Mouse (Mus musculus): Measurements from ENCODE around the gene Sppl3. TPM values are rescaled to one million over a fixed set of nuclear protein-coding genes. Genes with fewer than 3 reads are reported as not detected.

Gene Sppl3
- polyA plus RNA-seq, 1 experiment, result 47.7 TPM

DNA sequence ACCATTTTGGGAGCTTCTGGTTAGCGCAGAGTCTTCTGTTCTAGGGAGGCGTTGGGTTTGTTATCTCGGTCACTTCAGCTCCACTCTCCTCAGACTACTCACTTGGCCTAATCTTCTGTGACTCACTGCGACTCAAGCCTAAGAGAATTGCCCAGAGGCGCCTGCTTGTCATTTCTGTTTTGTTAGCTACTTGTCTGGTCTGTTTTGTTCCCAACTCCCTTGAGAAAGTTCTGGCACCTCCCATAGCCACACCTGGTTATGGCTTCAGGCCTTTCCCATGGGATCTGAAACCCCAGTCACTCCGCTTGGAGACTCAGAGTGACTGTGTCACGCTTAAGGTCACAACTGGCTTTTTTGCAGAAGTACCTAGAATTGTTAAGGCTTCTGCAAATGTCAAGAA, 2.6 kb upstream of the Sppl3 start:
- Histone ChIP-seq H3K36me3 (ENCODE audit: control insufficient read depth, insufficient read depth, low read length) (no peaks in the 10 kb centered on the region), H3K4me1 (ENCODE audit: control insufficient read depth, insufficient read depth, insufficient read length) (peaks cover 8% of the 10 kb centered on the region; the same call in 1 of the 2 replicates), H3K27me3 (ENCODE audit: control insufficient read depth, insufficient read depth, low read length) (no peaks in the 10 kb centered on the region), H3K27ac (ENCODE audit: insufficient read depth, low read length) (no peak overlapping the region), H3K4me3 (ENCODE audit: extremely low read depth, insufficient read depth, insufficient read length) (no peak overlapping the region)
- no peak for DNase-seq (ENCODE audit: low read depth in 1 of 2, low spot score in 2 of 2)
- WGBS, result 77% methylated on average over 7 of the region's 7 CpGs
- TF ChIP-seq POLR2A (IDR thresholded peaks at IDR 0.05; ENCODE audit: low read depth, low read length) (no peak), CTCF (IDR thresholded peaks at IDR 0.05; ENCODE audit: extremely low read depth, insufficient read depth, insufficient read length, insufficient replicate concordance) (no peak)

DNA sequence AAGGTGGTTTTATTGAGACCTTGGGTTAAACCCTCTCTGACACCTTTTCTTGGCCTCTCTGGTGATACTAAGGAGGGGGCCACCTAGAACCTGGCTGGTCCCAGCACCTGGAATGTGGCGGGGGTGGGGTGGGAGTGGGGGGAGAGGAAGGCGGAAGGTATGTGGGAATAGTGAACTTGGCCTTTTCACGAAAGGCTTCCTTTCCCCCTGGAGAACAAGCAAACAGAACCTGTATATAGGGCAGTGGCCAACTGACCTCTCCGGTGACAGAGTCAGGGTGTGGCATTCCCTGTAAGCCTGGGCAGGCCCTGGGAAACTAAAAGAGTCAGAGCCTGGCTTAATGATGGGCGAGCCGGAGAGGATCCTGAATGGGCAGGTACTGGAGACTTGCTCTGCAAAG, 1.8 kb upstream of the Sppl3 start:
- H3K36me3 ChIP-seq (ENCODE audit: control insufficient read depth, insufficient read depth, low read length), result no peaks in the 10 kb centered on the region
- no peaks in the 10 kb centered on the region for H3K27me3 ChIP-seq (ENCODE audit: control insufficient read depth, insufficient read depth, low read length)
- TF ChIP-seq POLR2A (IDR thresholded peaks at IDR 0.05; ENCODE audit: low read depth, low read length), result no peak
- no peak for TF ChIP-seq CTCF (IDR thresholded peaks at IDR 0.05; ENCODE audit: extremely low read depth, insufficient read depth, insufficient read length, insufficient replicate concordance)
- no peak overlapping the region for H3K4me3 ChIP-seq (ENCODE audit: extremely low read depth, insufficient read depth, insufficient read length)
- DNase-seq (ENCODE audit: low read depth in 1 of 2, low spot score in 2 of 2), result no peak
- peaks cover 9% of the 10 kb centered on the region; the same call in 1 of the 2 replicates for H3K4me1 ChIP-seq (ENCODE audit: control insufficient read depth, insufficient read depth, insufficient read length)
- H3K27ac ChIP-seq (ENCODE audit: insufficient read depth, low read length), result no peak overlapping the region
- 97% methylated on average over 6 of the region's 6 CpGs for WGBS

DNA sequence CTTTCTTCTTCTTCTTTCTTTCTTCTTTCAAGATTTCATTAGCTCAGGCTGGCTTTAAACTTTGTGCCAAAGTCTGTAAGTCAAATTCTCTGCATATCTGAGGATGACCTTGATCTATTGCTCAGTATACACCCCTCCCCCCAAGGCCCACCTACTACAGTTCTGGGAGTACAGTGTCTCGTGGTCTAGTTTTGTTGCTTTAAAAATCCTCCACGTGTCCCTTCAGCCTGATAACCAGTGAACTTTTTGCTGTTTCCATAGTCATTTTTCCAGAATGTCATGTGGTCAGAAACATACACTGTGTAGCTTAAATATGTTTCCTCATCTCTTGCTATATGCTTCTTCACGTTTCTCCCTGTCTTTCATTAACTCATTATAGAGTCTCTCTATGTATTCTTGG, 976 bp upstream of the Sppl3 start:
- 60% methylated on average over 3 of the region's 3 CpGs for WGBS
- H3K27ac ChIP-seq (ENCODE audit: insufficient read depth, low read length), result no peak overlapping the region
- TF ChIP-seq CTCF (IDR thresholded peaks at IDR 0.05; ENCODE audit: extremely low read depth, insufficient read depth, insufficient read length, insufficient replicate concordance) (no peak), POLR2A (IDR thresholded peaks at IDR 0.05; ENCODE audit: low read depth, low read length) (no peak)
- no peaks in the 10 kb centered on the region for H3K36me3 ChIP-seq (ENCODE audit: control insufficient read depth, insufficient read depth, low read length)
- peaks cover 11% of the 10 kb centered on the region; the same call in 1 of the 2 replicates for H3K4me1 ChIP-seq (ENCODE audit: control insufficient read depth, insufficient read depth, insufficient read length)
- H3K27me3 ChIP-seq (ENCODE audit: control insufficient read depth, insufficient read depth, low read length), result no peaks in the 10 kb centered on the region
- DNase-seq (ENCODE audit: low read depth in 1 of 2, low spot score in 2 of 2), result no peak
- H3K4me3 ChIP-seq (ENCODE audit: extremely low read depth, insufficient read depth, insufficient read length), result no peak overlapping the region

DNA sequence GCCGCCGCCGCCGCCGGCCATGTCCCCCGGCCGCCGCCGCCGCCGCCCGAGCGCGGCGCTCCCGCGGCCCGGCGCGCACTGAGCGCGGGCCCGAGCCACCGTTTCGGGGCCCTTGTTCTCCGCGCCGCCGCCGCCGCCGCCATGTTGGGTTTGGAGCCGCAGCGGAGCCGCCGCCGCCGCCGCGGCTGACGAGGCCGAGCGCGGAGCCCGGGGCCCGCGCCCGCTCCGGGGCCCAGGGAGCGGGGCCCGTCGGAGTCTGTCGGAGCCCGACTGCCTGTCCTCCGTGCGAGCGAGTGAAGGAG, 231 bp downstream of the Sppl3 start:
- peak in 1 of 2 experiments; percentile 6 for DNase-seq (ENCODE audit: low read depth in 1 of 2, low spot score in 2 of 2)
- Histone ChIP-seq H3K27me3 (ENCODE audit: control insufficient read depth, insufficient read depth, low read length) (no peaks in the 10 kb centered on the region), H3K27ac (ENCODE audit: insufficient read depth, low read length) (peak overlapping the region; percentile 88), H3K4me1 (ENCODE audit: control insufficient read depth, insufficient read depth, insufficient read length) (peaks cover 11% of the 10 kb centered on the region; the same call in 1 of the 2 replicates), H3K4me3 (ENCODE audit: extremely low read depth, insufficient read depth, insufficient read length) (peak overlapping the region; percentile 71), H3K36me3 (ENCODE audit: control insufficient read depth, insufficient read depth, low read length) (no peaks in the 10 kb centered on the region)
- 2% methylated on average over 57 of the region's 57 CpGs for WGBS
- TF ChIP-seq CTCF (IDR thresholded peaks at IDR 0.05; ENCODE audit: extremely low read depth, insufficient read depth, insufficient read length, insufficient replicate concordance), result no peak
- TF ChIP-seq POLR2A (IDR thresholded peaks at IDR 0.05; ENCODE audit: low read depth, low read length), result no peak

DNA sequence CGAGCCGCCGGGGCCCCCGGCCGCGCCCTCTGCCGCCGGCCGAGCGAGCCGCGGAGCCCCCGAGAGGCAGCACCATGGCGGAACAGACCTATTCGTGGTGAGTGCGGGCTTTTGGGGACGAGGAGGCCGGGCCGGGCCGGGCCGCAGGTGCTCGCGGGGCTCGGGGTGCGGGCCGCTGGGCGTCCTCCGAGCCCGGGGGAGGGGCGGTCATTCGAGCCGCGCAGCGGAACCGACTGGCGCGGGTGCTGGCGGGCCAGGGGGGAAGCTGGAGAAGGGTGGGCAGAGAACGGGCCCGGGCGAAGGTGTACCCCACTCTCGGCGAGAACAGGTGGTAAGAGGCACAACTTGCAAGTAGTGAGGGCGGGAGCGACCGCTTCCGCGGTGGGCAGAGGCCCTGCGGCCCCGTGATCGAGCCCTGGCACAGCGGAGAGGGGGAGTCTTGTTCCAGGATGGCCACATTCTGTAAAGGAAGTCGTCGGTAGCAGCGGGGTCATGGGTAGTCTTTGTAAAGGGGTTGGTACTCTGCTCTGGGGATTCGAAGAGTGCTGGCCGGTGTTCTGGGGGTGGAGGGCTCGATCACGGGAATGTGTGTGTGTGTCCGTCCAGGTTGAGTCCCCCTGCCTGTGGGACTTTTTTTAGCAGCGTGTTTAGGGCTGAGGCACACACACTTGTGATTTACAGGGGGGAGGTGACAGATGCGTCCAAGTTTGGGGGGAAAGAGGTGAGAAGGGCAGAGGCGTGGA, 753 bp downstream of the Sppl3 start:
- H3K36me3 ChIP-seq (ENCODE audit: control insufficient read depth, insufficient read depth, low read length), result no peaks in the 10 kb centered on the region
- WGBS, result 1% methylated on average over 52 of the region's 63 CpGs
- DNase-seq (ENCODE audit: low read depth in 1 of 2, low spot score in 2 of 2), result peak; percentile 37 to 48
- peak overlapping the region; percentile 71 for H3K4me3 ChIP-seq (ENCODE audit: extremely low read depth, insufficient read depth, insufficient read length)
- no peaks in the 10 kb centered on the region for H3K27me3 ChIP-seq (ENCODE audit: control insufficient read depth, insufficient read depth, low read length)
- H3K27ac ChIP-seq (ENCODE audit: insufficient read depth, low read length), result peak overlapping the region; percentile 88
- TF ChIP-seq CTCF (IDR thresholded peaks at IDR 0.05; ENCODE audit: extremely low read depth, insufficient read depth, insufficient read length, insufficient replicate concordance) (no peak), POLR2A (IDR thresholded peaks at IDR 0.05; ENCODE audit: low read depth, low read length) (no peak)
- peaks cover 12% of the 10 kb centered on the region; the same call in 1 of the 2 replicates for H3K4me1 ChIP-seq (ENCODE audit: control insufficient read depth, insufficient read depth, insufficient read length)

DNA sequence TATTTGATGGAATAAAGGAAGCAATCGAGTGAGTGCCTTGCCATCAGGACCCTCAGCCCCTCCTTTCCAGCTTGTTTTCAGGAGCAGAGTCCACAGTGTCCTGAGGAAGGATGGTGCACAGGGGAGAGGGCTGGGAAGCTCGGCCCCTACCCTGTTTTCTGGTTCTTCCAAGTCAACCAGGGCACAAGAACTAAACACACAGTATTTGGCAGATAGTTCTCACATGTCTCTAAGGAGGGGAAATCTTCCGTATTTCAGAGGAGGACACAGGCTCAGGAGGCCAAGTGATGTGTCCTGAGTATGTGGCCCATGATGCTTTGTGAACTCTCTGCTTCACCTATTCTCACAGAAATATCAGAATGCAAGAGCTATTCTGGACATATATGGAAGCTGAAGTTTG, 2.5 kb downstream of the Sppl3 start:
- no peak for TF ChIP-seq POLR2A (IDR thresholded peaks at IDR 0.05; ENCODE audit: low read depth, low read length)
- TF ChIP-seq CTCF (IDR thresholded peaks at IDR 0.05; ENCODE audit: extremely low read depth, insufficient read depth, insufficient read length, insufficient replicate concordance), result no peak
- no peak overlapping the region for H3K27ac ChIP-seq (ENCODE audit: insufficient read depth, low read length)
- H3K4me3 ChIP-seq (ENCODE audit: extremely low read depth, insufficient read depth, insufficient read length), result no peak overlapping the region
- no peaks in the 10 kb centered on the region for H3K27me3 ChIP-seq (ENCODE audit: control insufficient read depth, insufficient read depth, low read length)
- 74% methylated on average over 3 of the region's 3 CpGs for WGBS
- no peak for DNase-seq (ENCODE audit: low read depth in 1 of 2, low spot score in 2 of 2)
- peaks cover 18% of the 10 kb centered on the region for H3K4me1 ChIP-seq (ENCODE audit: control insufficient read depth, insufficient read depth, insufficient read length)
- no peaks in the 10 kb centered on the region for H3K36me3 ChIP-seq (ENCODE audit: control insufficient read depth, insufficient read depth, low read length)

DNA sequence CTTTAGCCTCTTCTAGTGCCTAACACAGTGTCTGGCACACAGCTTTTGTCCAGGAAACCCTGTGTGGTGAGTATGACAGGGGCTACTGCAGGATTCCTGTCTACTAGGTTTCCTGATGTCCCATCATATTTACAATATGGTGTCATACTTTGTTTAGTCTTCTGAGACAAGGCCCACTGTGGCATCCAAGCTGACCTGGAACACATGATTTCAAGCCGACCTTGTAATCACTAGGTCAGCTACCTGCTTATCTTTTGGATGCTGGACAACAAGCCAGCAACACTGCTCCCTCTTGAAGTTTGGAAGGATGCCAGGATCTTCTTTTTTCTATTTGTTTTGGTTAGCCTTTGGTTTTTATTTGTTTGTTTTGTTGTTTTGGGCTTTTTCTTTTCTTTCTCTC, 3.6 kb downstream of the Sppl3 start:
- 51% methylated on average over 1 of the region's 1 CpGs for WGBS

More for the DNA sequence above, 3.6 kb downstream of the Sppl3 start:
- DNase-seq (ENCODE audit: low read depth in 1 of 2, low spot score in 2 of 2), result no peak
- no peak for TF ChIP-seq POLR2A (IDR thresholded peaks at IDR 0.05; ENCODE audit: low read depth, low read length)
- TF ChIP-seq CTCF (IDR thresholded peaks at IDR 0.05; ENCODE audit: extremely low read depth, insufficient read depth, insufficient read length, insufficient replicate concordance), result no peak
- H3K27ac ChIP-seq (ENCODE audit: insufficient read depth, low read length), result no peak overlapping the region
- H3K4me1 ChIP-seq (ENCODE audit: control insufficient read depth, insufficient read depth, insufficient read length), result peaks cover 22% of the 10 kb centered on the region
- H3K27me3 ChIP-seq (ENCODE audit: control insufficient read depth, insufficient read depth, low read length), result no peaks in the 10 kb centered on the region
- no peak overlapping the region for H3K4me3 ChIP-seq (ENCODE audit: extremely low read depth, insufficient read depth, insufficient read length)
- H3K36me3 ChIP-seq (ENCODE audit: control insufficient read depth, insufficient read depth, low read length), result no peaks in the 10 kb centered on the region
